Mouse (Mus musculus) T-helper 1 cell (primary cell): ENCODE measurements around the gene Zbtb17.

Experiments
- in situ Hi-C: fragments of 300-600 bp; cut with MboI, MseI; formaldehyde crosslinking; loops from one replicate; pipeline ENCODE4 v1.15.1; 2025; ENCODE audit warnings: high pct_unique_total_duplicates

Gene Zbtb17

DNA sequence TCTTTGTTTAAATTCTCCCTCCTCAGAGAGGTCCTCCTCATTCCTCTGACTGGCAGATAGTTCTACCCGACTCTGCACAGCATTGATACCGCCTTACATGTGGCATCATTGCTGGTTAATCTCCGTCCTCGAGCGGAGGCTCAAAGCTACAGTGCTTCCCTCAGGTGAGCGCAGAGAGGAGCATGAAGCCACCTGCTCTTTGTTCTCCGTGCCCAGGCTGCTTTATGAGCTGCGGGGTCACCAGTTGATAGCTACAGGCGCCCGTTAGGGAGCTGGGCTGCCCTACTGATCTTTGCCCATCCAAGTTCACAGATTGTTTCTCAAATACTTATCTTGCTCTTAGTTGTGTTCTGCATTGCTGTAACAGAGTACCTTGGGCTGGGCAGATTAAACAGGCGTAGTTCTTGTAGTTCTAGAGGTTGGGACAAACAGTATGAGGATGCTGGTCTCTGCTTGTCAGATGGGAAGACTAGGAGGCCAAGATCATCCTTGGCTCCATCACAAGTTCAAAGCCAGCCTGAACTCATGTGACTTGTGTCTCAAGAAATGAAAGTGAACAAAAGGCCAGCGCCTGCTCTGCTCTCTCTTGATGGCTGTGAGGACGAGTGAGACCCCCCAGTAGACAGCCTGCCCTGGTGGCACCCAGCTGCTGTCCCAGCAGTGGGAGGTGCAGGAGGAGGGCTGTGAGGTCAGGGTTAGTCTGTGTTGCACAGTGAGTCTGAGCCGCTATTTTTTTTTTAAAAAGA lies 11.9 kb downstream of the Zbtb17 start:
- in situ Hi-C loops: no loop called here

- in situ Hi-C loops: no loop called here
Measured at GRCm38 (mm10) chr4:141458236-141458635, 13.8 kb downstream of the Zbtb17 start.

DNA sequence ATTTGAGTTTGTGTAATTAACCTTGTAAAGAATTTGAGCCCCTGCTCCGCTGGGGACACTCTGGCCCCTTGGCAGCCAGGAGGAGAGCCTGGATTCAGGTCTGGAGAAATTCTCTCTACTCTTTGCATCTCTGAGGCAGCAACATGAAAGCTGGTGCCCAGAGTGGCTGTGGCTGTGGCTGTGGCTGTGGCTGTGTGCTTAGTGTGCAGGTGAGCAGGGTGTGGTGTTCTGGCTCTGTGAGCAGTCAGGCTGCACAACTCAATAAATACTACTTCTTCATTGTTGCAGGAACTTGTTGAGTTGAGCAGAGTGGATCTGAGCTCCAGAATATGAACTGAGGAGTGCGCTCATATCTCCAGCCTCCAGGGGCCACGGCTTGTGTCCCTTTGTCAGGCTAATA lies 14.4 kb downstream of the Zbtb17 start:
- in situ Hi-C loops: no loop called here

GRCm38 (mm10) chr4:141459766-141460165 lies 15.3 kb downstream of the Zbtb17 start:
- in situ Hi-C loops: no loop called here

- in situ Hi-C loops: no loop called here
Measured at GRCm38 (mm10) chr4:141460481-141460880, 16.0 kb downstream of the Zbtb17 start.

DNA sequence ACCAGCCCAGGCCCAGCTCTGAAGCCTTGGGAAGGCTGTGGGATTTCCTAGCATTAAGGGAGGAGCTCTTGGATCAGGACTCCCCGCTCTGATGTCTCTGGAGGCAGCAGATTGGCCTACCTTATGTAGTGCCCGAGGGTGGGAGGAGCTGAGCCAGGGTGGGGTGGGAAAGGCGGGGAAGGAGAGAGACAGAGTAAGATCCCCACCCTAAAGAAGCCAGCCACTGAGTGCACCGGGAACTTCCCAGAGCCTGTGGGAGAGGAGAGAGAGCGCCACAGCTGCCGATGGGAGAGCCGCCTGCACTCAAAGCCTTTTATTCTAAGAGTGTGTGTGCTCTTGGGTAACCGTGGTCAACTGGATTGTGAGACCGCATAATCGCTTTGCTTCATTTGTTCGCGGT lies 16.6 kb downstream of the Zbtb17 start:
- in situ Hi-C loops: no loop called here

DNA sequence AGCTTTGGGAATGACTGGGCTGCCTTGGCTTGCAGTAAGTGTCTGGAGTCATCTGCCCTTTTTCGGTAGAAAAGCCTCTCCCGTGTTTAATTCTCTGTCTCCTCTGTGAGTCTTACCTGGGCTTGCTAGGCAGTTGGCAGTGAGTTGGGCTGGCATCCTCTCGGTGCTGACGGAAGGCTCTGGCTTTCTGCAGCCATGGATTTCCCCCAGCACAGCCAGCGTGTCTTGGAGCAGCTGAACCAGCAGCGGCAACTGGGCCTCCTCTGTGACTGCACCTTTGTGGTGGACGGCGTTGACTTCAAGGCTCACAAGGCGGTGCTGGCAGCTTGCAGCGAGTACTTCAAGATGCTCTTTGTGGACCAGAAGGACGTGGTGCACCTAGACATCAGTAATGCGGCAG lies 17.1 kb downstream of the Zbtb17 start:
- in situ Hi-C loops: no loop called here

DNA sequence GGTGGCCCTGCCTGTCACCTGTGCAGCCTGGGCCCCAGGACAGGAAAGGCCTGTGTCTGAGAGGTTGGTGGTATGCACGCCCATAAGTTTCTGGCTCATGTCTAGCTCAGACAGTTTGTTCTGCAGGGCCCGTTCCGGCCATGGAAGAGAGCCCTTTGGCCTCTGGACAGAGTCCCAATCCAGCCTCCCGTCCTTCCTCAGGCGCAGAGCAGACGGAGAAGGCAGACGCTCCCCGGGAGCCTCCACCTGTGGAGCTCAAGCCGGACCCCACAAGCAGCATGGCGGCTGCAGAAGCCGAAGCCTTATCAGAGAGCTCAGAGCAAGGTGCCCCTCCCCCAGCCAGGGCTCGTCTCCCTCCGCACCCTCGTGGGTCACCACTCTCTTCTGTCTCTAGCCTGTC lies 19.0 kb downstream of the Zbtb17 start:
- in situ Hi-C loops: no loop called here

- in situ Hi-C loops: no loop called here
Measured at GRCm38 (mm10) chr4:141464722-141465121, 20.3 kb downstream of the Zbtb17 start.

DNA sequence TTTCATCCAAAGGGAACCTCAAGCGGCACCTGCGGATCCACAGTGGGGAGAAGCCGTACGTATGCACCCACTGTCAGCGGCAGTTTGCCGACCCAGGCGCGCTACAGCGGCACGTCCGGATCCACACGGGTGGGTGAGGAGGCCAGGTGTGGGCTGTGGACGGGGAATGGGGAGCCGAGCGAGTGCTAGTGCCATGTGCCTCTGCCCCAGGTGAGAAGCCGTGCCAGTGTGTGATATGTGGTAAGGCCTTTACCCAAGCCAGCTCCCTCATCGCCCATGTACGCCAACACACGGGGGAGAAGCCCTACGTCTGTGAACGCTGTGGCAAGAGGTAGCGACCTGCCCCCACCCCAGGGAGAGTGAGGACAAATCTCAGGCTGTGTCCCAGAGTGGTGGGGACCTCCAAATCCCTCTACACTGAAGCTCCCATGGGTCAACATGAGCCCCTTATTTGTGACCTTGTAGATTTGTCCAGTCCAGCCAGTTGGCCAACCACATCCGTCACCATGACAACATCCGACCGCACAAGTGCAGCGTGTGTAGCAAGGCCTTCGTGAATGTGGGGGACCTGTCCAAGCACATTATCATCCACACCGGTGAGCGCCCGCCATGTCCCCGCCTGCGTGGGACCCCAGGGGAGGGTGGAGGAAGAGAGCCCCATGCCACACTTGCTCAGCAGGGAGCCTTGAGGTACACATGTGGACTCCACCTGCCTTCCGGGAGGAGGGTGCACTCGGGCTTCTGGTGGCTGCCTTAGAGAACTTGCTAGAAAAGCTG lies 21.2 kb downstream of the Zbtb17 start:
- in situ Hi-C loops: no loop called here

- in situ Hi-C loops: no loop called here
Measured at GRCm38 (mm10) chr4:141466289-141466795, 21.9 kb downstream of the Zbtb17 start.

GRCm38 (mm10) chr4:141466844-141467580 lies 22.6 kb downstream of the Zbtb17 start:
- in situ Hi-C loops: no loop called here

DNA sequence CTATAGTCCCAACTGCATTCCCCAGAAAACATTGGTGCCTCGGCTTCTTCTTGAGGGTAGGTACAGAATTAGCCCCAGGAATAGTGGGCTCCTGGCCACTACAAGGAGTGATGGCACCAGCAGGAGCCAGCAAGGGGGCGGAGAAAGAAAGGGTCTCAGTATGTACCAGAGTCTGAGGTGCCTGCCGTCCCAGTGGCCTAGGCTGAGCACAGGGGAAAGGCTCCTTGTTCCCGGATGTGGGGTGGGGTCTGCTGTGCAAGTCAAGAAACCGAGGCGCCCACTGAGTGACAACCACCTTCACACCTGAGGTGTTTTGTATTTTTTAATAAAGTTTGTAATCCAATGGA lies 23.1 kb downstream of the Zbtb17 start:
- in situ Hi-C loops: no loop called here

DNA sequence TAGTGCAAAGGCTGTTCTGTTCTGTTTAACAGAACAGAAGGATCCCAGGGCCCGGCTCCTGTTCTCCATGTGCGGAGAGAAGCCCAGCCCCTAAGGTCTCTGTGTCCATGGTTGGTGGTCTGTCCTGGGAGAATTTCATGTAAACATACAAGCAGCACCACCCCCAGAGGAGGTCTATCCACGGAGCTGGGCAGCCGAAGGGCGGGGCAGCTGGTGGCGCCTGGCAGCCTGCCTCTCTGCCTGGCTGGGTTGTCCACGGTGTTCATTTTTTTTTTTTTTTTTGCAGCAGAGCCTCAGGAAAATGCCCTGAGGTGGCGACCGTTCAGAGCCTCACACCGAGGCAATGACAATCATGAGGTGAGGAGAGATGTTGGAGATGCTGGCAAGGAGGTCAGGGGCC lies 24.1 kb downstream of the Zbtb17 start:
- in situ Hi-C loops: no loop called here

DNA sequence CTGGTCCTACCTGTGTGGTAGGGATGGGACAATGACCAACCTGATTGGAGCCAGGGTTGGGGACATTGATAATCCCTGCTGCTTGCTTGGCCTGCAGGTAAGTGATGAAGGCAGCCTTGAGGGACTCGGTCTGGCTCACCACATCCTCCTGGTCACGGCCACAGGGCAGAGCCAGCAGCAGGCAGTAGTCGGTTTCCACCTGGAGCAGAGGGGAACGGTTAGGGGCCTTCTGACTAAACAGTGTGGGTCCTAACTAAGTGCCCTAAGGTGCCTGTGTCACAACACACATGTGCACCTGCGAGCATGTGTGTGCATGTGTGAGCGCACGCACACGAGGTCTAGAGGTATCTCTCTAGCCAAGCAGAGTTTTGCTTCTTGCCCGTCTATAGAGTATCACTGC lies 24.9 kb downstream of the Zbtb17 start:
- in situ Hi-C loops: no loop called here

DNA sequence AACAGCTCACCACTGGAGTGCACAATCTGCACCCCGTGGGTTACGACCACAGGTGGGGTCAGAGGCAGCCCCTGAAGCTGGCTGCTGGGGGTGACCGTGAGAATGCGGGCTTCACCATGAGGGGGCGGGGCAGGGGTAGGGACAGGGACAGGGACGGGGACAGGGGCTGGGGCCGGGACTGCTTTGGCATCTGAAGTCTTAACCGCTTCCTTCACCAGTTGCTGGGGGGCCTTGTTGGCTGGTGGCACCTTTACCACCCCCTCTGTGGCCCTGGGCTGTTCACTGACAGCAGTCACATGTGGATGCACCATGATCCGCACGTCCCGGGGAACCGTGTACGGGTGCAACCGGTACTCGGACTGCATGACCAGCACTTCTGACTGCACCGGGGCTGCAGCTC lies 27.0 kb downstream of the Zbtb17 start:
- in situ Hi-C loops: no loop called here

DNA sequence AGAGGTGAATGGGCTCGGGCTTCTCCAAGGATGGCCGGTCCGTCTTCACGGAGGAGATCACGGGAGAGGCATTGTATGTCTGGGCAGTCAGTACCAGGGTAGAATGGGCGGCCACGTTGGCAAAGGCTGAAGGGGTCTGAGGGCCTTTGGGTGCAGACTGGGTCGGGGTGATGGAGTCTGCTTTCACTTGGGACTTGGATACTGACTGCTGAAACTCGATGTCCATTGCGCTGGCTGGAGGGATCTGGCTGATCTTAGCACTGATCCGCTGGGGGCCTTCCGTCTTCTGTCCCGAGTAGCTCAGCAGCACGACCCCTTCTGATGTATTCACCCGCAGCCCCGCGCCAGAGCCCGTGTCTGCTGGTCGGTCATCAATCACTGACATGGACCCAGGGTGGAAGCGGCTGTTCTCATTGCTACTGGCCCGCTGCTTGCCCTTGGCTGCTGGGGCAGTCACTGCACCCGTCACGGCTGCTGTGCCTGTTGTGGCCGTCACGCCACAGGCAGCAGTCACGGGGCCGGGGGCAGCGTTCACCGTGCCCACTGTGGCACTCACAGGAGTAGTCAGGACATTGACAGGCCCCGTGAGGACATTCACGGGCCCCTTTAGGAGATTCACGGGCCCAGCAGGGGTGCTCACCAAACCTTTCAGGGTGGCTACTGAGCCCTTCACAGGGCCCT lies 28.3 kb downstream of the Zbtb17 start:
- in situ Hi-C loops: no loop called here

GRCm38 (mm10) chr4:141474431-141474830 lies 30.0 kb downstream of the Zbtb17 start:
- in situ Hi-C loops: no loop called here

GRCm38 (mm10) chr4:141477681-141478102 lies 33.2 kb downstream of the Zbtb17 start:
- in situ Hi-C loops: no loop called here

DNA sequence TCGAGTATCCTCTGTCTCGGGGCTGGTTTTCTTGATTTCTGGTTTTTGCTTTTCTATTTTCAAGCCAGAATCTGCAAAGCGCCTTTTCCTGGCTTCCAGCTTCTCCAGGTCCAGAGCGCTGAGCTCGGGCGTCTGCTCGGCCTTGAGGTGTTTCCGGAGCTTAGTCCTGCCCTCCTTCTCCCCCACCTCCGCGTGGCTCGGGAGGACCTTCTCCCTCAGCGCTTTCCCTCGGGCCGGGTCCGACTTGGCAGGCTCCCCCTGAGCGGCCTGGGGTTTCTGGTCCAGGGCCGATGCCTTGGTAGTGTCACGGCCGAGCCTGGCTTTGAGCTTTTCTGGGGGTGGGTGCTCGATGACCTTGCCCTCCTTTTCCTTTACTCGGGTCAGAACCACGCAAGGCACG lies 33.8 kb downstream of the Zbtb17 start:
- in situ Hi-C loops: no loop called here

DNA sequence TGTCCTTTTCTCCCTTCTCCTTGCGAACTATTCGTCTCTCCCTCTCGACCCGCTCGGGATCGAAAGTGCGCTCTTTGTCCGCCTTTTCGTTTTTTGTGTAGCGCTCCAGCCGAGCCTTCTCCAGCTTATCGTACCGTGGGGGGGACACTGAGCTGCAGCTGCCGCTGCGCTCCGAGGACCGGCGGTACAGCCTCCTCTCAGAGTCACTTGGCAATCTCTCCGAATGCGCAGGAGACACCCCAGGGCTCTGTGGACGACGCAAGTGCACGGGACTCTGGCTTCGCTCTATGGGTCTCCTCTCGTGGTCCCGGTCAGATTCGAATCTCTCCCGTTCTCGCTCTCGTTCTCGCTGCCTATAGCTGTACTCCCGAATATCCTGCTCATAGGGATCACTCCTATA lies 34.3 kb downstream of the Zbtb17 start:
- in situ Hi-C loops: no loop called here

- in situ Hi-C loops: no loop called here
Measured at GRCm38 (mm10) chr4:141479411-141479810, 35.0 kb downstream of the Zbtb17 start.
